Mouse (Mus musculus) skeletal muscle tissue, postnatal 0 days (tissue): ENCODE data around the gene Rhox11. TPM values are rescaled to one million over a fixed set of nuclear protein-coding genes. Genes with fewer than 3 reads are reported as not detected.

Experiments used
- polyA plus RNA-seq: library from polyadenylated mRNA; unstranded; fragments of >200 nt; fragmentation: Nextera tagmentation; extraction: Ambion mirVana; gene quantifications from 2 replicates; pipeline ENCODE4 v1.2.1, GENCODE M21; 2015

Rhox11 gene
- not detected in 2 replicates for polyA plus RNA-seq

GRCm38 (mm10) chrX:38085041-38085440, at the start of gene Rhox11:
Rhox11 (minus strand) TSS chrX:38085141.

GRCm38 (mm10) chrX:38120982-38121381, 36.0 kb upstream of the Rhox11 start, which contains the start of gene Rhox13:
Rhox13 (plus strand) TSS chrX:38121219.

GRCm38 (mm10) chrX:38110807-38111206, 25.9 kb upstream of the Rhox11 start, which contains the start of gene Rhox12:
Rhox12 (minus strand) TSS chrX:38110907.

GRCm38 (mm10) chrX:38066175-38066574, 18.8 kb downstream of the Rhox11 start, which contains the start of gene Rhox10:
Rhox10 (plus strand) TSS chrX:38066475.

GRCm38 (mm10) chrX:38043014-38043413, 41.9 kb downstream of the Rhox11 start, which contains the start of gene Btg1-ps2:
Btg1-ps2 (minus strand) TSS chrX:38043114.

Other genes with a start within 250 kb of the Rhox11 start
- gene Rhox8, start 206.2 kb downstream of the Rhox11 start, polyA plus RNA-seq = not detected in 2 replicates
- not detected in 2 replicates for gene Rhox7b, start 187.9 kb downstream of the Rhox11 start, polyA plus RNA-seq
- gene Rhox9, start 183.4 kb downstream of the Rhox11 start, polyA plus RNA-seq = not detected in 2 replicates
- not detected in 2 replicates for gene Btg1-ps1, start 66.3 kb downstream of the Rhox11 start, polyA plus RNA-seq
- gene Btg1-ps2, start 42.0 kb downstream of the Rhox11 start, polyA plus RNA-seq = not detected in 2 replicates
- not detected in 2 replicates for gene Rhox10, start 18.7 kb downstream of the Rhox11 start, polyA plus RNA-seq
- not detected in 2 replicates for gene Rhox12, start 25.8 kb upstream of the Rhox11 start, polyA plus RNA-seq
- not detected in 2 replicates for gene Rhox13, start 36.1 kb upstream of the Rhox11 start, polyA plus RNA-seq
- 0.95 and 1.6 TPM in 2 replicates for gene Zbtb33, start 104.7 kb upstream of the Rhox11 start, polyA plus RNA-seq
- 31.2 and 34.4 TPM in 2 replicates for gene Tmem255a, start 167.3 kb upstream of the Rhox11 start, polyA plus RNA-seq
- gene Atp1b4, start 231.0 kb upstream of the Rhox11 start, polyA plus RNA-seq = 504 and 527 TPM in 2 replicates